Mouse (Mus musculus): ENCODE measurements around the gene P3h1. TPM values are rescaled to one million over a fixed set of nuclear protein-coding genes. Genes with fewer than 3 reads are reported as not detected.
"Not testable (repeated sequence)": the region's sequence is repeated elsewhere in the genome, so short reads cannot be mapped to it uniquely, and the experiment has no call there.

Gene P3h1
- total RNA-seq, 2 experiments from 2014 or later: 9.5 to 12.8 TPM

- ATAC-seq (replicated peaks; ENCODE audit: low FRiP score, low TSS enrichment, poor library complexity, severe bottlenecking): no peak
Measured at GRCm38 (mm10) chr4:119261087-119261713, 28.5 kb downstream of the P3h1 start.

- ATAC-seq (replicated peaks; ENCODE audit: low FRiP score, low TSS enrichment, poor library complexity, severe bottlenecking): no peak
Measured at GRCm38 (mm10) chr4:119262483-119262882, 29.8 kb downstream of the P3h1 start.

GRCm38 (mm10) chr4:119263459-119263858 is 30.7 kb downstream of the P3h1 start:
- ATAC-seq (replicated peaks; ENCODE audit: low FRiP score, low TSS enrichment, poor library complexity, severe bottlenecking): no peak

GRCm38 (mm10) chr4:119266606-119267005 is 33.9 kb downstream of the P3h1 start:
- no peak for ATAC-seq (replicated peaks; ENCODE audit: low FRiP score, low TSS enrichment, poor library complexity, severe bottlenecking)

- peak; percentile 52 for ATAC-seq (replicated peaks; ENCODE audit: low FRiP score, low TSS enrichment, poor library complexity, severe bottlenecking)
Measured at GRCm38 (mm10) chr4:119274627-119275026, 41.9 kb downstream of the P3h1 start.

GRCm38 (mm10) chr4:119275226-119275625 is 42.5 kb downstream of the P3h1 start:
- ATAC-seq (replicated peaks; ENCODE audit: low FRiP score, low TSS enrichment, poor library complexity, severe bottlenecking): peak; percentile 56

GRCm38 (mm10) chr4:119275726-119276125 is 43.0 kb downstream of the P3h1 start:
- ATAC-seq (replicated peaks; ENCODE audit: low FRiP score, low TSS enrichment, poor library complexity, severe bottlenecking): no peak

GRCm38 (mm10) chr4:119278784-119279183 is 46.1 kb downstream of the P3h1 start:
- ATAC-seq (replicated peaks; ENCODE audit: low FRiP score, low TSS enrichment, poor library complexity, severe bottlenecking): not testable (repeated sequence)

- no peak for ATAC-seq (replicated peaks; ENCODE audit: low FRiP score, low TSS enrichment, poor library complexity, severe bottlenecking)
Measured at GRCm38 (mm10) chr4:119284861-119285260, 52.1 kb downstream of the P3h1 start.

GRCm38 (mm10) chr4:119285336-119285735 is 52.6 kb downstream of the P3h1 start:
- ATAC-seq (replicated peaks; ENCODE audit: low FRiP score, low TSS enrichment, poor library complexity, severe bottlenecking): peak; percentile 50

- no peak for ATAC-seq (replicated peaks; ENCODE audit: low FRiP score, low TSS enrichment, poor library complexity, severe bottlenecking)
Measured at GRCm38 (mm10) chr4:119291921-119292320, 59.2 kb downstream of the P3h1 start.

GRCm38 (mm10) chr4:119292771-119293573 is 60.3 kb downstream of the P3h1 start:
- peak; percentile 46 for ATAC-seq (replicated peaks; ENCODE audit: low FRiP score, low TSS enrichment, poor library complexity, severe bottlenecking)

- ATAC-seq (replicated peaks; ENCODE audit: low FRiP score, low TSS enrichment, poor library complexity, severe bottlenecking): no peak
Measured at GRCm38 (mm10) chr4:119293574-119294258, 61.0 kb downstream of the P3h1 start.

GRCm38 (mm10) chr4:119294415-119295133 is 61.9 kb downstream of the P3h1 start, which contains the start of gene Ybx1:
TSS of gene Ybx1 (minus strand) at chr4:119294604.
- peak; percentile 98 for ATAC-seq (replicated peaks; ENCODE audit: low FRiP score, low TSS enrichment, poor library complexity, severe bottlenecking)

GRCm38 (mm10) chr4:119295134-119295453 is 62.4 kb downstream of the P3h1 start:
- no peak for ATAC-seq (replicated peaks; ENCODE audit: low FRiP score, low TSS enrichment, poor library complexity, severe bottlenecking)

- no peak for ATAC-seq (replicated peaks; ENCODE audit: low FRiP score, low TSS enrichment, poor library complexity, severe bottlenecking)
Measured at GRCm38 (mm10) chr4:119297361-119297760, 64.6 kb downstream of the P3h1 start.
